Mouse (Mus musculus) kidney, postnatal 10 days (tissue): ENCODE results near the gene Nudt3.

Experiments used
- DNase-seq: peaks from one replicate; pipeline ENCODE4 v3.0.0; 2021; ENCODE audit warnings: mixed read lengths

Gene Nudt3

GRCm38 (mm10) chr17:27596376-27597190 is 26.7 kb downstream of the Nudt3 start:
- DNase-seq: no peak

- DNase-seq: no peak
Observed at GRCm38 (mm10) chr17:27595659-27596375, 27.5 kb downstream of the Nudt3 start.

- DNase-seq: no peak
Observed at GRCm38 (mm10) chr17:27592565-27592910, 30.8 kb downstream of the Nudt3 start.

GRCm38 (mm10) chr17:27591826-27592564 is 31.3 kb downstream of the Nudt3 start:
- no peak for DNase-seq

- no peak for DNase-seq
Observed at GRCm38 (mm10) chr17:27588231-27588630, 35.1 kb downstream of the Nudt3 start.

- peak; percentile 55 for DNase-seq
Observed at GRCm38 (mm10) chr17:27587252-27587651, 36.0 kb downstream of the Nudt3 start.

- no peak for DNase-seq
Observed at GRCm38 (mm10) chr17:27586661-27587060, 36.6 kb downstream of the Nudt3 start.

- DNase-seq: no peak
Observed at GRCm38 (mm10) chr17:27583185-27583894, 40.0 kb downstream of the Nudt3 start.

GRCm38 (mm10) chr17:27580392-27581068 is 42.8 kb downstream of the Nudt3 start:
- no peak for DNase-seq

- DNase-seq: no peak
Observed at GRCm38 (mm10) chr17:27579816-27580215, 43.5 kb downstream of the Nudt3 start.

GRCm38 (mm10) chr17:27578487-27578886 is 44.8 kb downstream of the Nudt3 start:
- no peak for DNase-seq

GRCm38 (mm10) chr17:27577468-27577867 is 45.8 kb downstream of the Nudt3 start:
- DNase-seq: peak; percentile 64

GRCm38 (mm10) chr17:27576056-27576455 is 47.2 kb downstream of the Nudt3 start:
- DNase-seq: no peak

GRCm38 (mm10) chr17:27575116-27575776 is 48.0 kb downstream of the Nudt3 start:
- peak; percentile 24 for DNase-seq

- DNase-seq: peak; percentile 81
Observed at GRCm38 (mm10) chr17:27574470-27575115, 48.7 kb downstream of the Nudt3 start.

- DNase-seq: no peak
Observed at GRCm38 (mm10) chr17:27573772-27574320, 49.4 kb downstream of the Nudt3 start.

GRCm38 (mm10) chr17:27571315-27571714 is 52.0 kb downstream of the Nudt3 start:
- no peak for DNase-seq

- no peak for DNase-seq
Observed at GRCm38 (mm10) chr17:27568228-27568627, 55.1 kb downstream of the Nudt3 start.

- DNase-seq: no peak
Observed at GRCm38 (mm10) chr17:27565942-27566267, 57.4 kb downstream of the Nudt3 start.

- DNase-seq: peak; percentile 97
Observed at GRCm38 (mm10) chr17:27565163-27565941, 57.9 kb downstream of the Nudt3 start, which contains the start of gene AI413582. Gene AI413582, minus strand, starts transcription at chr17:27565756.
